Mouse (Mus musculus) cerebellum, adult (tissue): ENCODE measurements around the gene Prpf8.

Experiments used
- ATAC-seq: cut with Nextera tagmentation; 2 replicates; pipeline ENCODE4 v1.9.2; 2017; ENCODE audit warnings: mild to moderate bottlenecking, moderate library complexity, mixed read lengths; ENCODE audit not compliant: insufficient number of reproducible peaks, low FRiP score, low TSS enrichment

The Prpf8 gene

GRCm38 (mm10) chr11:75532340-75533277, 46.0 kb downstream of the Prpf8 start:
- no peak for ATAC-seq

- ATAC-seq, result no peak
These were observed 46.8 kb downstream of the Prpf8 start for GRCm38 (mm10) chr11:75533314-75534015.

GRCm38 (mm10) chr11:75534286-75535033, 47.8 kb downstream of the Prpf8 start:
- ATAC-seq, result no peak

DNA sequence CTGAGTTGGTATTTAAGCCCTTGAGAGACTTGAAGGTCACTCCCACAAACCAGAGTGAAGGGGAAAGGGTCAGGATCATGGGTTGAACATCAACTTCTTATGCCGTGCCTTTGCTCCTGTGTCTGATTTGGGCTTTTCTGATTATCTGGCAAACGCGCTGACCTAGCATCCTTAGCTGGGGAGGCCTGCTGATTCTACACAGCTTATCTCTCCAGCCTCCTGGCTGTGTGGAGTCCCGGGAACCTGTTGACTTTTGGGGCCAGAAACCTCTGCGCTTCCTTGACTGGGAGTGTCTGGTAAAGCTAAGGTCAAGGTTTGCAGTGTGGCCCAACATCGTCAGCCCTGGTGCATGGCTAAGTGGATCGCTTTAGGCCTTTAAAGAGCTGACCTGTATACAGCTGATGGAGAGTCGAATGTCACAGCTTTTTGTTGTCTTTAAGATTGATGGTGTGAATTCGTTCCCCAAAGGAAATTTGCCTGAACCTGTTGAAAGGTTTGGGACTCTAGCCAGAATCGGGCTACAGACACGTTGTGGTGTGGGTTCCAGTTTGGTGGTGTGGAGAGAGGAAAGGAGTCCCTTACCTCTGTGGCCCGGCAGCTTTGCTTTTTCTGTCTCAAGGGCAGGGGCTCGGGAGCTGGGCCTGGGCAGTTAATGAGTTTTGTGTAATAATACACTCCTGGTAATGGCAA, 48.6 kb downstream of the Prpf8 start:
- no peak for ATAC-seq

GRCm38 (mm10) chr11:75536255-75537024, 49.8 kb downstream of the Prpf8 start:
- ATAC-seq, result no peak

- ATAC-seq, result no peak
These were observed 50.4 kb downstream of the Prpf8 start for GRCm38 (mm10) chr11:75537025-75537414.

GRCm38 (mm10) chr11:75537491-75538183, 51.0 kb downstream of the Prpf8 start:
- ATAC-seq, result peak; percentile 42; the same call in 1 of the 2 replicates

- ATAC-seq, result no peak
These were observed 51.8 kb downstream of the Prpf8 start for GRCm38 (mm10) chr11:75538184-75538969.

DNA sequence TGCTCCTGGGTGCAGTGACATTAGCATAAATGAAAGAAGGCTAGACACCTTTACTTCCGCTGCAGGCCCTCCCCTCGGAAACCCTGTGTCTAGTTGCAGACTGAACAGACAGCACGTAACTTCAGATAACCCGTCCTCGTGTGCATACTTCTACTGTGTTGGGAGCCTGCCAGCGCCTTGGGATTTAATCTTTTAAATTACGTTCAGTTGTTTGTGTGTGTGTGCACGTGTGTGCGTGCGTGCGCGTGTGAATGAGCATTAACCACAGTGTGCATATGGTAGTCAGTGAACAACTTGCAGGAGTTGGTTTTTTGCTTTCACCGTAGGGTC, 52.3 kb downstream of the Prpf8 start:
- no peak for ATAC-seq

DNA sequence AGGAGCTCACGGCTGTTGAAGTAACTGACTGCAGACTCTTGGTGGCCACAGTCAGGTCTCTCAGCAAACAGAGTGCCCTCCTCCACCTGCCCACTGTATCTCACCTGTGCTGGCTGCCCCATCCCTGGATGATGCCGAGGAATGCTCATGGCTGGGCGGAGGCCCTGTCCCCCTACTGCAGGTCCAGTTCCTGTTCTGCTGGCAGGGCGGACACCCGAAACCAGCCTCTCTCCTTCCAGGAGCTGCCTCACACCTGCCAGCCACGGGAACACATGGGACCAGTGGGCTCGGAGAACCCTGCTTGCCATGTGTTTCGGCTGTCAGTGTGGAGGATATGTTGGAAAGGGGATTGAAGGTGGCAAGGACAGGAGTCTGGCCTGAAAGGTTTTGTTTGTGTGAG, 53.6 kb downstream of the Prpf8 start:
- ATAC-seq, result no peak

DNA sequence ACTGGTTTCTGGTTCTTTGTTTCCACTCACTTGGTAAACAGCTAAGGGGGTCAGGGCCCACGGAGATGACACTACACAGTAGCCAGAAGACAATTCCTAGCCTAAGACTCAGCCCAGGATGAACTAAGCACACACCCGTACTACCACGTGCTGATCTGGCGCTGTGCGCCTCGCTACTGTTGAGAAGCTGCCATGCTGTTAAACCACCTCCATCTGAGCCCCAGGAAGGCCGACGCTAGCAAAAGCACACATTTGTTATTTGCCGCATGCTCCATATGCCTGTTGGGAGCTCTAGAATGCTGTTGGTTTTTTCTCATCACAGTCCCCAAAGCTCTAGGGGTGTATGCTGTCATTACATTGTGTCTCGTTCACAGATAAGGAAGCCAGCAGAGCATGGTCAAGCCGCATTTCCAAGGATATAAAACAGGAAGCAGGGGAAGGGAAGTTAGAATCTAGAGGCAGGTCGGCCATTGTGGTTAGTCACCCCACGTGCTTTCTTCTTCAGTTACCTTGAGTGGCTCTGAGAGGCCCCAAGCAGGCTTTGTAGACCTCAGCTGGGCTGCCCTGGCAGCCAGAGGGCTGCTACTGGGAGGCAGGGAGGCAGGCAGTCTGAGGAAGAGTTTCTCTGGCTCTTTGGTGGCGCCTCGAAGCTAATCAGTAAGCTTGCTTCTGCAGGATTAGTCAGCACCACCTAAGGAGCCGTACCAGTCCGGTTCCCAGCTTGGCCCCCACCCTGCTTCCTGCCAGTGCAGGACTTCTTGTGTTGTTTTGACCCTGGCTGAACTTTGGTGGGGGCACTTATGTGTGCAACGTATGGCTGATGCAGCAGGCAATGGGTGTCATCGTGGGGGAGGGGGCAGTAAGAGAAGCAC, 54.3 kb downstream of the Prpf8 start:
- no peak for ATAC-seq

- ATAC-seq, result no peak
These were observed 58.1 kb downstream of the Prpf8 start for GRCm38 (mm10) chr11:75544713-75545112.

- ATAC-seq, result no peak
These were observed 59.4 kb downstream of the Prpf8 start for GRCm38 (mm10) chr11:75546057-75546456.

DNA sequence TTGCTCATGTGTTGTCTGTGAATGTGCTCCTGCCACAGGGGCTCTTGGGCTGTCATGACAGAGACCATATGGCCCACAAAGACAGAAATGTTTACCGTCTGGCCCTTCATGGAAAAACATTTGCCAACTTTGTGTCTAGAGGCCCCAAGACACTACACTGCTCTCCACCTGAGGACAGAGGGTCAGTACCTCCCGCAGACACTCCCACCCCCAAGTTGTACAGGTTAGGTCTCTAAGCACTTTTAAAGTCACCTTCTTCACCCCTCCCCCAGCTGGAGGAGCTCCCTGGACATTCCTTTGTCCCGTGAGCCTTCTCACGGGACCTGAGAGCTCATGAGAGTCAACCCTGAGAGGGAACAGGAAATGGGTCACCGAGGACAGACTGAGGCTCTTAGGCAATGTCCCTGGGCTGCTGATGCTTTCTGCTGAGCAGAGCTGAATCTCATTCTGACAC, 63.1 kb downstream of the Prpf8 start:
- no peak for ATAC-seq

- ATAC-seq, result no peak
These were observed 63.8 kb downstream of the Prpf8 start for GRCm38 (mm10) chr11:75550200-75550946.

DNA sequence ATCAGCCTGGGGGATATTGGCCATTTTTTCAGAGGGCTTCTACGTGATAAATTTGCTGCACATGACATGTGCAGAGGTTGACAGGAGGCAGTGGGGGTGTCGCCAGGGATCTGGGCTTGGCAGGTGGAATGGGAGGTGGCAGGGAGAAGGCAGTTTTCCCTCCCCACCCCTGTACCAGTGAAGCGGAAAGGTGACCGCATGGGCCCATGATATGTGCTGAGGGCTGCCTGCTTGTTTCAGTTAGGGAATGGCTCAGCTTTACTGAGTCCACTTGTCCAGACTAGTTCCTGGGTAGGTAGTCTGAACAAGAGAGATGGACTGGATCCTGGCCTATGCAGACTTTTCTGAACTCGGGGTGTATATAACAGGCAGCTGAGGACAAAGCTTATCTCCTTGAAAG, 64.7 kb downstream of the Prpf8 start:
- no peak for ATAC-seq
